Mouse (Mus musculus): ENCODE data around the gene Tmem63b. TPM values are rescaled to one million over a fixed set of nuclear protein-coding genes. Genes with fewer than 3 reads are reported as not detected.

The Tmem63b gene
- polyA plus RNA-seq, 1 experiment from 2014 or later: 41.2 TPM

DNA sequence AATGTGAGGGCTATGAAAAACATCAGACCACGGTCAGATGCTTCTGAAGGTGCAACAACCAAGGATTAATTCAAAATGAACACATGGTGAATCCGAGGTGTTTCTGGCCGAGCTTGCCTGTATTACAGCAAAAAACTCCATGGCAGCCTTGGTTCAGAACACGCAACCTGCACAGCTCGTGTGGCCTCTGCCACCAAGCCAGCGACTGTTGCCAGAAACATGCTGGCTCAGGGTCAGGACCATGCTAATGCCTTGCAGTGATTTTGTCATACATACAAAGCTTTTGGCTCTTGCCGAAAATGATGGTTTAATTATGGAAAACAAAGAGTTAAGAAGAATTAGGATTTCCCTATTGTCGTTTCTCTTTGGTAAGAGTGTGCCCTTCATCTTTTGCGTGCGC is 18.7 kb downstream of the Tmem63b start:
- ATAC-seq (ENCODE audit: insufficient number of reproducible peaks, low FRiP score): no peak
- H3K27me3 ChIP-seq (replicated peaks): no peaks in the 10 kb centered on the region
- no peak overlapping the region for H3K4me2 ChIP-seq
- 89% methylated on average over 10 of the region's 10 CpGs for WGBS
- peaks cover 67% of the 10 kb centered on the region for H3K36me3 ChIP-seq
- H3K9ac ChIP-seq: no peak overlapping the region
- H3K4me1 ChIP-seq (replicated peaks): no peaks in the 10 kb centered on the region
- no peak overlapping the region for H3K27ac ChIP-seq (ENCODE audit: poor library complexity, severe bottlenecking)
- H3K4me3 ChIP-seq: no peak overlapping the region
- no peaks in the 10 kb centered on the region for H3K9me3 ChIP-seq (replicated peaks)

DNA sequence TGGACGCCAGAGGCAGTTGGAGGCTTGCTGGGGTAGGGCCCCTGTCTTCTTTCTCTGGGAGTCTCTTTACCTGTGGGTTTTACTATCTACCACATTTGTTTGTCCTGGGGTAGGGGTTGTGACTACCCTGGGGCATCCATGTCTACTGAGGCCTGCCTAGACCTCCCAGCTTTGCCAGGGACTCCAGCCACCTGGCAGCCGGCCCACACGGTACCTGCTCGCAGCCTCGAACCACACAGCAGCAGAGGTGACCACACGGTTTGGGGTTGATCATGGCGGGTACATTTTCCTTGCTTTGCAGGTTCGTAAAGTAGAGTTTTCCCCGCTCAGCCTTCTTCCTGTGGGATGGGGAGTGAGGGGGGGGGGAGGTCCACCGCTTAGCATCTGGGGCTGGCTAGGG is 19.2 kb downstream of the Tmem63b start:
- Histone ChIP-seq H3K9me3 (replicated peaks) (no peaks in the 10 kb centered on the region), H3K4me1 (replicated peaks) (no peaks in the 10 kb centered on the region), H3K36me3 (peaks cover 67% of the 10 kb centered on the region), H3K27me3 (replicated peaks) (no peaks in the 10 kb centered on the region), H3K4me3 (no peak overlapping the region), H3K4me2 (no peak overlapping the region), H3K9ac (no peak overlapping the region), H3K27ac (ENCODE audit: poor library complexity, severe bottlenecking) (no peak overlapping the region)
- 90% methylated on average over 10 of the region's 10 CpGs for WGBS
- ATAC-seq (ENCODE audit: insufficient number of reproducible peaks, low FRiP score): no peak

DNA sequence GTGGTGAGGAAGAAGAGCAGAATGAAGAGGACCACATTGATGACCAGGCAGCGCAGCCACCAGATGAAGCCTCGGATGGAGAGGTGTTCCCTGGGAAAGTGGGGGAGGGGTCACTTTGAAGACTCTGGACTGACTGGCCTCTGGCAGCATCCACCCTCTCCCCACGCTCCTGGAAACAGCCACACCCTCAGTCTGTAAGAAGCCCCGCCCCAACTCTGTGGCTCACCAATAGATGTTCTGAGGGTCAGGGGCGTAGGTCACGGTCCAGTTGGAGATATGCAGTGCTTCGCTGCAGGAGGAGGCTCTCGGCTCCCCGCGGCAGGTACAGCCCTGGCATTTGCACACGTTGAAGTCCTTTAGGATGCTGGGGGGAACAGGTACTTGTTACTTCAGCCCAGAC is 20.6 kb downstream of the Tmem63b start:
- no peak for ATAC-seq (ENCODE audit: insufficient number of reproducible peaks, low FRiP score)

DNA sequence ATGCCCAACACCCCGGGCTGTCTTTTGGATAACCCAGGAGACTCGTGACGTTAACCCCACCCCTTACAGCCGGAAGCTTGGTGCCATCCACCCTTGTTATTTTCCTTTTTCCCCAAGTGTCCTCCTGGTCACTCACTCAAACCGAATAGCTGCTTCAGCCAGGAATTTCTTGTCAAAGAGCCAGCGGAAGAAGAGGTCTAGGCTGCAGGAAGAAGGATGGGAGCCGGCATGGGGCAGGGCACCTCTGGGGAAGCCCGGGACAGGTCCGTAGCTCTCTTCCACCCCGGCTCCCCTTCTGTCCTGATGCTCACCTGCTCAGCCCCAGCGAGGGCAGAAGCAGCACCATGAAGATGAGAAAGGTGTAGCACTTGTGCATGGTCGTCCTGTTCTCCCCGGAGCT is 22.1 kb downstream of the Tmem63b start:
- ATAC-seq (ENCODE audit: insufficient number of reproducible peaks, low FRiP score): no peak

More for the DNA sequence above, 20.6 kb downstream of the Tmem63b start:
- H3K27me3 ChIP-seq (replicated peaks): no peaks in the 10 kb centered on the region
- H3K27ac ChIP-seq (ENCODE audit: poor library complexity, severe bottlenecking): no peak overlapping the region
- WGBS: 75% methylated on average over 11 of the region's 11 CpGs
- no peaks in the 10 kb centered on the region for H3K9me3 ChIP-seq (replicated peaks)
- H3K4me3 ChIP-seq: no peak overlapping the region
- peaks cover 72% of the 10 kb centered on the region for H3K36me3 ChIP-seq
- H3K4me2 ChIP-seq: no peak overlapping the region
- H3K4me1 ChIP-seq (replicated peaks): no peaks in the 10 kb centered on the region
- H3K9ac ChIP-seq: no peak overlapping the region

DNA sequence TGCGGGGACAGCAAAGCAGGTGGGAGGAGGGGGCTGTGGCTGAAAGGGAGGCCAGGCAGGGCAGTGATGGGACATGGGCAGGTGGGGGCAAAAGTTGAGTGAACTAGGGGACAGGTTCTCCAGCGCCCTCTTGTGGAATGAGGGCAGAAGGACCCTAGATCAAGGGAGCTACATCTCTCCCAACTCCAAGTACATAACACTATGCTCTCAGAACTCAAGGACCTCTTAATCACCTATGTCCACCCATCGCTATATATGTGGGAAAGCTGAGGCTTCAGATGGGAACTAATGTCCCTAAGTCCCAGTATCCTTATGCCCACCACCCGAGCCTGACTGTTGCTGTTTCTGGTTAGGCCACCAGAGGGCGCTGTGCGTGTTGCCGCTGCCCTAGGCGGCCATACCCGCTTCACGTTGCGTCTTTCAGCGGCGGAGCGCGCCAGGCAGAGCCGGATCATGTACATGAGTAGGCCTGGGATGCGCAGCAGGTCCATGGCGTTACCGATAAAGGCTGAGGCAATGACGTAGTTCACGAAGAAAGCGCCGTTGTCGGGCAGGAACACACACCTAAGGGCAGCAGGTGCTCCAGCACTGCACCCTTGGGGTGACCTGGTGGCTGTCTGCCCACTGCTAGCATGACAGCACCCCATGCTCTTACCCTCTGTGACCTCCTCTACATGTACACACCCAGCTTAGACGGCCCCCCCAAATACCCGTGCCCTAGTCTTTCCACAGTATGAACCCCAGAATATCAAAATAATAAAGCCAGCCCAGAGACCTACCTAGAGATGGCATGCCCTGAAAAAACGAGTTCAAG is 23.4 kb downstream of the Tmem63b start:
- Histone ChIP-seq H3K4me2 (peak overlapping the region; percentile 43), H3K36me3 (peaks cover 53% of the 10 kb centered on the region), H3K4me1 (replicated peaks) (peaks cover 6% of the 10 kb centered on the region; the same call in 1 of the 2 replicates), H3K9ac (no peak overlapping the region), H3K9me3 (replicated peaks) (no peaks in the 10 kb centered on the region), H3K27me3 (replicated peaks) (no peaks in the 10 kb centered on the region), H3K27ac (ENCODE audit: poor library complexity, severe bottlenecking) (no peak overlapping the region), H3K4me3 (no peak overlapping the region)
- 26% methylated on average over 27 of the region's 27 CpGs for WGBS
- ATAC-seq (ENCODE audit: insufficient number of reproducible peaks, low FRiP score): 0 out of 2 replicates have a peak, but pooled peaks have one; percentile 23

More for the DNA sequence above, 22.1 kb downstream of the Tmem63b start:
- H3K9me3 ChIP-seq (replicated peaks): no peaks in the 10 kb centered on the region
- no peaks in the 10 kb centered on the region for H3K27me3 ChIP-seq (replicated peaks)
- no peak overlapping the region for H3K4me3 ChIP-seq
- H3K9ac ChIP-seq: no peak overlapping the region
- H3K4me2 ChIP-seq: no peak overlapping the region
- H3K4me1 ChIP-seq (replicated peaks): no peaks in the 10 kb centered on the region
- 82% methylated on average over 13 of the region's 13 CpGs for WGBS
- H3K27ac ChIP-seq (ENCODE audit: poor library complexity, severe bottlenecking): no peak overlapping the region
- H3K36me3 ChIP-seq: peaks cover 61% of the 10 kb centered on the region

DNA sequence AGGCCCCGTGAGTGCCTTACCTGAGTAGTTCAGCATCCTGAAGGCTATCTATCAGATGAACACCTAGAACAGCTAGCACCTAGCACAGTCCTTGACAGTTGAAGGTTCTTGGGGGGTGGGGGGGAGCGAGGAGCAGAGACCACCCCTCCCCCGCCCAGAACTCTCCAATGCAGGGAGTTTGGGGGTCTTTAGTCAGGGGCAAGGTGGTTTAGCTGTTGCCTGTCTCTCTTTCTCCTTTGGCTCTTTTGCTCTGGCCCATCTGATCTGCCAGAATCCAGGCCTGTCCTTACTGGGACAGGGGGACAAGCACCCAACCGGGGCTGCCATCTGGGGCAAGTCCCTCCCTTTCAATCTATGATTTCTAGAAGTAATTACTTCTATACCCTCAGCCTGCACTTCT is 27.5 kb downstream of the Tmem63b start, which contains the start of gene Capn11:
Gene Capn11 (minus strand): TSS at position 101 of the 400 bp plus-strand sequence.
- 0 out of 2 replicates have a peak within 1 kb of the TSS, but pooled peaks have one; percentile 11 for H3K9ac ChIP-seq
- 64% methylated on average over 4 of the region's 4 CpGs for WGBS
- no peak for ATAC-seq (ENCODE audit: insufficient number of reproducible peaks, low FRiP score)
- H3K4me3 ChIP-seq: no peak within 1 kb of the TSS
- H3K27ac ChIP-seq (ENCODE audit: poor library complexity, severe bottlenecking): no peak within 1 kb of the TSS
- H3K4me2 ChIP-seq: no peak within 1 kb of the TSS
- peaks cover 21% of the 10 kb centered on the region for H3K36me3 ChIP-seq
- no peaks in the 10 kb centered on the region for H3K27me3 ChIP-seq (replicated peaks)
- no peaks in the 10 kb centered on the region for H3K9me3 ChIP-seq (replicated peaks)
- H3K4me1 ChIP-seq (replicated peaks): peaks cover 6% of the 10 kb centered on the region; the same call in 1 of the 2 replicates

DNA sequence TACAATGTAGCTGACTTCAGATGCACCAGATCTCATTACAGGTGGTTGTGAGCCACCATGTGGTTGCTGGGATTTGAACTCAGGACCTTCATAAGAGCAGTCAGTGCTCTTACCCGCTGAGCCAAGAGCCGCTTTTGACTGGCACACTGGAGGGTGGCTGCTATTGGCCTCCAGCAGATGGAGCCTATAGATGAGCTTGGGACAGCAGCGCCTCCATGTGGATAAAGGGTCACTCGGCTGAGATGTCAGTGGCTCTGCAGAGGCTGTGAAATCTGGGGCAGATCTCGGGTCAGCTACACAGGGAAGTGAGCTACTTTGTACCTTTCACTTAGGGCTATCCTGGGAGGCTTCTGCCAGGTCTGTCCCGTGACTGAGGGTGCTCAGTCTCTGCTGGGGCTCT is 30.9 kb downstream of the Tmem63b start:
- Histone ChIP-seq H3K9me3 (replicated peaks) (no peaks in the 10 kb centered on the region), H3K27ac (ENCODE audit: poor library complexity, severe bottlenecking) (no peak overlapping the region), H3K4me3 (no peak overlapping the region), H3K36me3 (no peaks in the 10 kb centered on the region; the same call in 1 of the 2 replicates), H3K4me2 (no peak overlapping the region), H3K4me1 (replicated peaks) (peaks cover 6% of the 10 kb centered on the region; the same call in 1 of the 2 replicates), H3K27me3 (replicated peaks) (no peaks in the 10 kb centered on the region), H3K9ac (no peak overlapping the region)
- ATAC-seq (ENCODE audit: insufficient number of reproducible peaks, low FRiP score): no peak
- WGBS: 25% methylated on average over 6 of the region's 6 CpGs

DNA sequence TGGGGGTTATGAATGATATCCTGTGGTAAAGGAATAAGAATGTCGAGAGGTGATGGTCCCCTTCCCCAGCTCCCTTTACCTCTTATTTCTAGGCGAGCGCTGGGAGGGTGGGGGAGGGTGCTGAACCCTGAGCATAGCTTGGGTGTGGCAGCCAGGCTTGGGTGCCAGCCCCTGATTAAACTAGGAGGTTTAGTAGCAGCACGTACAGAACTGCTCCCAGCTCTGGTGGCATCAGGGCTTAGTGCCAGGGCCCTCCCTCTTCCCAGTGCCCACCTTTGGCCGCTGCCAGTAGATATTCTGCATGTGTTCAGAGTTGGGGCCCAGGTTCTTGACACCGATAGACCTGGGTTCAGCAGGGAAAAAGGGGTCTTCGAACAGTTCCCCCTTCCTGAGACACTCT is 33.5 kb downstream of the Tmem63b start:
- WGBS: 60% methylated on average over 7 of the region's 7 CpGs
- no peak for ATAC-seq (ENCODE audit: insufficient number of reproducible peaks, low FRiP score)

DNA sequence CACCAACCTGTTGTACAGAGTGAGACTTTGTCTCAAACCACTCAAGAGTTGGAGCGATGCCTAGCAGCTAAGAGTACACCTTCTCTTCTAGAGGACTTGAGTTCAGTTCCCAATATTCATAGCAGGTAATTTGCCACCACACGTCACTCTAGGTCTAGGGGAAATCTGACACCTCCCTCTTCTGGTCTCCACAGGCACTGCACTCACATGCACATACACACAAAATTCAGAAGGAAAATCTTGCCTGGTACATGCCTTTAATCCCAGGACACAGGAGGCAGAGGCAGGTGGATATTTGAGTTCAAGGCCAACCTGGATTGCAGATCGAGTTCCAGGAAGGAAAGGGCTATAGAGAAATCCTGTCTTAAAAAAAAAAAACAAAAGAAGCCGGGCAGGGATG is 42.5 kb downstream of the Tmem63b start:
- 91% methylated on average over 4 of the region's 4 CpGs for WGBS
- H3K4me3 ChIP-seq: no peak overlapping the region
- no peak overlapping the region for H3K9ac ChIP-seq
- no peak for ATAC-seq (ENCODE audit: insufficient number of reproducible peaks, low FRiP score)
- H3K36me3 ChIP-seq: no peaks in the 10 kb centered on the region
- no peak overlapping the region for H3K27ac ChIP-seq (ENCODE audit: poor library complexity, severe bottlenecking)
- no peaks in the 10 kb centered on the region for H3K27me3 ChIP-seq (replicated peaks)
- H3K4me2 ChIP-seq: no peak overlapping the region
- H3K4me1 ChIP-seq (replicated peaks): peaks cover 4% of the 10 kb centered on the region; the same call in 1 of the 2 replicates
- H3K9me3 ChIP-seq (replicated peaks): 0 out of 2 replicates have a peak, but pooled peaks cover 3% of the 10 kb centered on the region

More for the DNA sequence above, 33.5 kb downstream of the Tmem63b start:
- Histone ChIP-seq H3K4me1 (replicated peaks) (no peaks in the 10 kb centered on the region), H3K4me3 (no peak overlapping the region), H3K27ac (ENCODE audit: poor library complexity, severe bottlenecking) (no peak overlapping the region), H3K27me3 (replicated peaks) (no peaks in the 10 kb centered on the region), H3K9me3 (replicated peaks) (no peaks in the 10 kb centered on the region), H3K4me2 (no peak overlapping the region), H3K9ac (no peak overlapping the region), H3K36me3 (no peaks in the 10 kb centered on the region)

DNA sequence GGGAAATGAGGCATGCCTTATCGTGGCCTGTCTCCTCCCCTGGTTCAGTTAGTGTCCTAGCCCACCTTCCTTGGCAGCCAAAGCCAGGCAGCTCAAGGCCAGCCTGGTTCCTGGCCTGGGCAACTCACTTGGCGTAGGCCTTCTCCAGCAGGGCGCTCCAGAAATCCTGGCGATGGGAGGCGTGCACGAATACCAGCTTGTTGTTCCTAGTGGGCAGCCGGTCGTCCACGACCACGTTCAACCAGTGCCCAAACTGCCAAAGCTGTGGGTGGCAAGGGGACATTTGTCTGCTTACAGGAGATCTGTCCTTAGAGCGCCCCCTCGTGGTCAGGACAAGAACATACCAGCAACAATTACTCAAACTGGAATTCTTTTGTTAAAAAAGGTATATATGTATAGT is 44.0 kb downstream of the Tmem63b start:
- Histone ChIP-seq H3K27ac (ENCODE audit: poor library complexity, severe bottlenecking) (no peak overlapping the region), H3K9ac (no peak overlapping the region), H3K4me2 (no peak overlapping the region), H3K4me1 (replicated peaks) (peaks cover 4% of the 10 kb centered on the region; the same call in 1 of the 2 replicates), H3K27me3 (replicated peaks) (no peaks in the 10 kb centered on the region), H3K9me3 (replicated peaks) (0 out of 2 replicates have a peak, but pooled peaks cover 3% of the 10 kb centered on the region), H3K4me3 (no peak overlapping the region), H3K36me3 (no peaks in the 10 kb centered on the region)
- no peak for ATAC-seq (ENCODE audit: insufficient number of reproducible peaks, low FRiP score)
- WGBS: 18% methylated on average over 12 of the region's 12 CpGs

DNA sequence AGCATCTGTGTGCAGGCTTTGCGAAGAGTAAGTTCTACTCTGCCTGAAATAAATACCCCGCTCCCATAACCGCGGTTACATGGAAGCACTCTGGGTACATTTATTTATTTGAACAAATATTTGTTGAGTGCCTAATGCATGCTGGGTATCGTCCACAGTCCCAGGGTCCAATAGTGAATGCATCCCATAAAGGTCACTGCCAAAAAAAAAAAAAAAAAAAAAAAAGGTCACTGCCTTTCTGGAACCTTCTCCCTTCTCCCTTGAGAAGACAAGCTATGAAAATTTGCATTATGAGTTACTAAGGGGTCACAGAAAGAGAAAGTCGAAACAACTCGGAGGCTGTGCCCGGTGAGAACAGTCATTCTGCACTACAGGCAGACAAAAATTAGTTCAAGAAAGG is 44.7 kb downstream of the Tmem63b start:
- Histone ChIP-seq H3K9me3 (replicated peaks) (0 out of 2 replicates have a peak, but pooled peaks cover 3% of the 10 kb centered on the region), H3K4me3 (no peak overlapping the region), H3K9ac (no peak overlapping the region), H3K27me3 (replicated peaks) (no peaks in the 10 kb centered on the region), H3K36me3 (no peaks in the 10 kb centered on the region), H3K4me1 (replicated peaks) (peaks cover 4% of the 10 kb centered on the region; the same call in 1 of the 2 replicates), H3K27ac (ENCODE audit: poor library complexity, severe bottlenecking) (no peak overlapping the region), H3K4me2 (no peak overlapping the region)
- WGBS: 88% methylated on average over 8 of the region's 8 CpGs
- ATAC-seq (ENCODE audit: insufficient number of reproducible peaks, low FRiP score): no peak
